Mouse (Mus musculus): ENCODE results near the gene Dync1li1. TPM values are rescaled to one million over a fixed set of nuclear protein-coding genes. Genes with fewer than 3 reads are reported as not detected.
A peak's percentile ranks its signal among the peaks of the same experiment; 100 is the strongest.

The Dync1li1 gene
- polyA plus RNA-seq, 1 experiment from 2014 or later = 51.8 TPM

- Histone ChIP-seq H3K36me3 (ENCODE audit: control insufficient read depth, insufficient read depth, low read length) (peaks cover 16% of the 10 kb centered on the region), H3K4me1 (replicated peaks; ENCODE audit: control insufficient read depth, insufficient read depth, low read length) (peaks cover 3% of the 10 kb centered on the region; the same call in 1 of the 2 replicates)
- WGBS = 65% methylated on average over 4 of the region's 4 CpGs
These were observed 56.6 kb downstream of the Dync1li1 start for GRCm38 (mm10) chr9:114745163-114745562.

GRCm38 (mm10) chr9:114745654-114746053, 57.1 kb downstream of the Dync1li1 start:
- H3K27ac ChIP-seq (ENCODE audit: low read depth, low read length) = no peak overlapping the region
- WGBS = 66% methylated on average over 4 of the region's 4 CpGs
- H3K9ac ChIP-seq (ENCODE audit: low read depth, low read length) = no peak overlapping the region
- H3K4me3 ChIP-seq (ENCODE audit: low read depth, low read length) = no peak overlapping the region
- no peak for ATAC-seq (replicated peaks; ENCODE audit: low FRiP score)
- no peak for DNase-seq (ENCODE audit: low spot score)
- no peaks in the 10 kb centered on the region for H3K9me3 ChIP-seq (ENCODE audit: control insufficient read depth, low read length)
- no peak overlapping the region for H3K4me2 ChIP-seq
- H3K4me1 ChIP-seq (replicated peaks; ENCODE audit: control insufficient read depth, insufficient read depth, low read length) = peaks cover 3% of the 10 kb centered on the region; the same call in 1 of the 2 replicates
- H3K36me3 ChIP-seq (ENCODE audit: control insufficient read depth, insufficient read depth, low read length) = peaks cover 16% of the 10 kb centered on the region
- no peaks in the 10 kb centered on the region for H3K27me3 ChIP-seq (replicated peaks; ENCODE audit: control insufficient read depth, insufficient read depth, low read length)

More at GRCm38 (mm10) chr9:114745163-114745562, 56.6 kb downstream of the Dync1li1 start:
- Histone ChIP-seq H3K27me3 (replicated peaks; ENCODE audit: control insufficient read depth, insufficient read depth, low read length) (no peaks in the 10 kb centered on the region), H3K4me2 (no peak overlapping the region), H3K4me3 (ENCODE audit: low read depth, low read length) (no peak overlapping the region), H3K9ac (ENCODE audit: low read depth, low read length) (no peak overlapping the region), H3K9me3 (ENCODE audit: control insufficient read depth, low read length) (no peaks in the 10 kb centered on the region), H3K27ac (ENCODE audit: low read depth, low read length) (no peak overlapping the region)
- DNase-seq (ENCODE audit: low spot score) (no peak), ATAC-seq (replicated peaks; ENCODE audit: low FRiP score) (no peak)

- ATAC-seq (replicated peaks; ENCODE audit: low FRiP score) (no peak), DNase-seq (ENCODE audit: low spot score) (no peak)
- H3K4me2 ChIP-seq = no peak overlapping the region
- peaks cover 16% of the 10 kb centered on the region for H3K36me3 ChIP-seq (ENCODE audit: control insufficient read depth, insufficient read depth, low read length)
- H3K9me3 ChIP-seq (ENCODE audit: control insufficient read depth, low read length) = no peaks in the 10 kb centered on the region
- no peak overlapping the region for H3K9ac ChIP-seq (ENCODE audit: low read depth, low read length)
- no peaks in the 10 kb centered on the region for H3K27me3 ChIP-seq (replicated peaks; ENCODE audit: control insufficient read depth, insufficient read depth, low read length)
- no peak overlapping the region for H3K27ac ChIP-seq (ENCODE audit: low read depth, low read length)
- peaks cover 3% of the 10 kb centered on the region; the same call in 1 of the 2 replicates for H3K4me1 ChIP-seq (replicated peaks; ENCODE audit: control insufficient read depth, insufficient read depth, low read length)
- 82% methylated on average over 10 of the region's 10 CpGs for WGBS
- H3K4me3 ChIP-seq (ENCODE audit: low read depth, low read length) = no peak overlapping the region
These were observed 58.4 kb downstream of the Dync1li1 start for GRCm38 (mm10) chr9:114747012-114747411.

- Histone ChIP-seq H3K36me3 (ENCODE audit: control insufficient read depth, insufficient read depth, low read length) (peaks cover 16% of the 10 kb centered on the region), H3K9me3 (ENCODE audit: control insufficient read depth, low read length) (no peaks in the 10 kb centered on the region), H3K4me2 (no peak overlapping the region), H3K27ac (ENCODE audit: low read depth, low read length) (no peak overlapping the region), H3K4me3 (ENCODE audit: low read depth, low read length) (no peak overlapping the region), H3K9ac (ENCODE audit: low read depth, low read length) (no peak overlapping the region), H3K27me3 (replicated peaks; ENCODE audit: control insufficient read depth, insufficient read depth, low read length) (no peaks in the 10 kb centered on the region), H3K4me1 (replicated peaks; ENCODE audit: control insufficient read depth, insufficient read depth, low read length) (peaks cover 3% of the 10 kb centered on the region; the same call in 1 of the 2 replicates)
- ATAC-seq (replicated peaks; ENCODE audit: low FRiP score) (no peak), DNase-seq (ENCODE audit: low spot score) (no peak)
- 84% methylated on average over 12 of the region's 12 CpGs for WGBS
These were observed 58.9 kb downstream of the Dync1li1 start for GRCm38 (mm10) chr9:114747466-114747865.

GRCm38 (mm10) chr9:114751582-114751981, 63.0 kb downstream of the Dync1li1 start:
- H3K9me3 ChIP-seq (ENCODE audit: control insufficient read depth, low read length) = no peaks in the 10 kb centered on the region
- ATAC-seq (replicated peaks; ENCODE audit: low FRiP score) = no peak
- no peak for DNase-seq (ENCODE audit: low spot score)
- H3K27me3 ChIP-seq (replicated peaks; ENCODE audit: control insufficient read depth, insufficient read depth, low read length) = no peaks in the 10 kb centered on the region
- no peak overlapping the region for H3K9ac ChIP-seq (ENCODE audit: low read depth, low read length)
- no peak overlapping the region for H3K4me2 ChIP-seq
- H3K36me3 ChIP-seq (ENCODE audit: control insufficient read depth, insufficient read depth, low read length) = peaks cover 17% of the 10 kb centered on the region
- WGBS = 79% methylated on average over 3 of the region's 3 CpGs
- no peaks in the 10 kb centered on the region; the same call in 1 of the 2 replicates for H3K4me1 ChIP-seq (replicated peaks; ENCODE audit: control insufficient read depth, insufficient read depth, low read length)
- H3K4me3 ChIP-seq (ENCODE audit: low read depth, low read length) = no peak overlapping the region
- H3K27ac ChIP-seq (ENCODE audit: low read depth, low read length) = no peak overlapping the region

GRCm38 (mm10) chr9:114752311-114752710, 63.7 kb downstream of the Dync1li1 start:
- 66% methylated on average over 9 of the region's 9 CpGs for WGBS
- peak overlapping the region; percentile 83; the same call in 1 of the 2 replicates for H3K4me2 ChIP-seq
- DNase-seq (ENCODE audit: low spot score) = no peak
- no peaks in the 10 kb centered on the region for H3K27me3 ChIP-seq (replicated peaks; ENCODE audit: control insufficient read depth, insufficient read depth, low read length)
- H3K27ac ChIP-seq (ENCODE audit: low read depth, low read length) = no peak overlapping the region
- no peak overlapping the region for H3K4me3 ChIP-seq (ENCODE audit: low read depth, low read length)
- H3K4me1 ChIP-seq (replicated peaks; ENCODE audit: control insufficient read depth, insufficient read depth, low read length) = no peaks in the 10 kb centered on the region; the same call in 1 of the 2 replicates
- peaks cover 16% of the 10 kb centered on the region for H3K36me3 ChIP-seq (ENCODE audit: control insufficient read depth, insufficient read depth, low read length)
- H3K9me3 ChIP-seq (ENCODE audit: control insufficient read depth, low read length) = no peaks in the 10 kb centered on the region
- H3K9ac ChIP-seq (ENCODE audit: low read depth, low read length) = no peak overlapping the region
- ATAC-seq (replicated peaks; ENCODE audit: low FRiP score) = peak; percentile 1; the same call in 1 of the 2 replicates

DNA sequence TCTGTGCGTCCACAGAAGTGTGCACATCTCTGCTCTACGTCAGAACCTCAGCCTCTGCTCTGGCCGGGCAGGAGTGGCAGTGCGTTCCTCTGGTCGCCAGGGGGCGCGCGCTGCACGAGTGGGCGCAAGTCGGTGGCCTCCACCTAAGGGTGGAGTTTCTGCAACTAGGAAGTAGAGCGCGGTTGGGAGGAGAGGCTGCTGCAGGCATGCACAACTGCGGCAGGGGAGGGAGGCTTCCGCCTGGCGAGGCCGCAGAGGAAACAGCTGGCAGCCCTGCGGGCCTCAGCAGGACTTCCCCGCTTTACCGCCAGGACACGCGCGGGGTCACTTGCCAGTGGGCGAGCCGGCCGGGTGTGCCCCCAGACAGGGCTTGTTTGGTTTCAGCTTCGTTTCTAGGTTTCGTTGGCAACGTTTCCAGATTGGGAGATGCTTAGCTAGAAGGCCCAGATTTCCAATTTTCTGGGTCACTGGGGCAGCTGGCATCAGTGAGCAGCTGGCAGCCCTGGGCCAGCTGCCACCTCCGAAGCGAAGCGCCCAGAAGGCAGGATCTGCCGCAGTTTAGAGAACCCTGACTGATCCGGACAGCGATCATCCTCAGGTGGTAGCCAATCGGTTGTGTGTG, 64.4 kb downstream of the Dync1li1 start:
- no peaks in the 10 kb centered on the region; the same call in 1 of the 2 replicates for H3K4me1 ChIP-seq (replicated peaks; ENCODE audit: control insufficient read depth, insufficient read depth, low read length)
- peak overlapping the region; percentile 60 for H3K4me3 ChIP-seq (ENCODE audit: low read depth, low read length)
- no peaks in the 10 kb centered on the region for H3K27me3 ChIP-seq (replicated peaks; ENCODE audit: control insufficient read depth, insufficient read depth, low read length)
- H3K36me3 ChIP-seq (ENCODE audit: control insufficient read depth, insufficient read depth, low read length) = peaks cover 11% of the 10 kb centered on the region
- peak; percentile 89 for DNase-seq (ENCODE audit: low spot score)
- H3K9ac ChIP-seq (ENCODE audit: low read depth, low read length) = peak overlapping the region; percentile 69
- ATAC-seq (replicated peaks; ENCODE audit: low FRiP score) = peak; percentile 90
- WGBS = 7% methylated on average over 36 of the region's 36 CpGs
- peak overlapping the region; percentile 83 for H3K4me2 ChIP-seq
- H3K27ac ChIP-seq (ENCODE audit: low read depth, low read length) = no peak overlapping the region
- H3K9me3 ChIP-seq (ENCODE audit: control insufficient read depth, low read length) = no peaks in the 10 kb centered on the region

DNA sequence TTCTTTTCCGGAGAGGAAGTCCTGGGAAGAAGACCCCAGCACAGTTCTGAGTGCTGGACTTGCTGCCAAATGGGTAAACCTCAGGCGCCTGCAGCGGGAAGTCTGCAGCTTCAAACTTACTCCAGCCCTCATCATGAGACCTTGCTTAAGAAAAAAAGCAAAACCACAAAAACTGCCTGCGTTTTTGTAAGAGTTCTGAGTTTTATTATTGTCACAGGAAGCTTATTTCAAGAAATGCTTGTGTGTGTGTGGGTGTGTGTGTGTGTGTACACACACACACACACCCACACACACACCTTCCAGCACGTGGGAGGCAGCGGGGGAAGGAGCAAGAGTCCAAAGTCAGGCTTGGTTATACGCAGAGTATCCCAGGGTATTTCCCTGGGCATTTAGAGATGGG, 69.7 kb downstream of the Dync1li1 start:
- 74% methylated on average over 7 of the region's 7 CpGs for WGBS
- H3K9ac ChIP-seq (ENCODE audit: low read depth, low read length) = no peak overlapping the region
- no peak for ATAC-seq (replicated peaks; ENCODE audit: low FRiP score)

DNA sequence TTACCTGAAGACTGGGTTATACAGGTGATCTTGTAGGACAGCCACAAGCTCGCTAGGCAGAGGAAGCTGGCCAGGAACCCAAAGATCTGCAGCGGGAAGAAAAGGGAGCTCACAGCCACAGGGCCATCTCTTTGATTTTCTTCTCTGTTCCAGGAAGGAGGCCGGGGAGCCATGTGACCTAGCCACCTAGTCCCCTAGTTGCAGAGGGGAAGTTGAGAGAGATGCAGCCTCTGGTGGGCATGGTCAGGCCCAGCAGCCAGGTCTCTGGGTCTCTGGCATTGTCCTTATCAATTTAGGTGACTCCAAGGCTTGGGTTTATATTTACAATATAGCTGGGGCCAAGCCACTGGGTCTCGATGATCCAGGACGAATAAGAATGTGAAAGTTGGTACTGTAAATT, 70.2 kb downstream of the Dync1li1 start:
- Histone ChIP-seq H3K27me3 (replicated peaks; ENCODE audit: control insufficient read depth, insufficient read depth, low read length) (no peaks in the 10 kb centered on the region), H3K27ac (ENCODE audit: low read depth, low read length) (no peak overlapping the region), H3K4me3 (ENCODE audit: low read depth, low read length) (no peak overlapping the region), H3K36me3 (ENCODE audit: control insufficient read depth, insufficient read depth, low read length) (peaks cover 12% of the 10 kb centered on the region; the same call in 1 of the 2 replicates), H3K9ac (ENCODE audit: low read depth, low read length) (no peak overlapping the region), H3K9me3 (ENCODE audit: control insufficient read depth, low read length) (no peaks in the 10 kb centered on the region), H3K4me1 (replicated peaks; ENCODE audit: control insufficient read depth, insufficient read depth, low read length) (no peaks in the 10 kb centered on the region), H3K4me2 (no peak overlapping the region)
- ATAC-seq (replicated peaks; ENCODE audit: low FRiP score) (no peak), DNase-seq (ENCODE audit: low spot score) (no peak)
- 78% methylated on average over 5 of the region's 5 CpGs for WGBS

More for the DNA sequence above, 69.7 kb downstream of the Dync1li1 start:
- Histone ChIP-seq H3K27ac (ENCODE audit: low read depth, low read length) (no peak overlapping the region), H3K4me3 (ENCODE audit: low read depth, low read length) (no peak overlapping the region), H3K36me3 (ENCODE audit: control insufficient read depth, insufficient read depth, low read length) (peaks cover 12% of the 10 kb centered on the region; the same call in 1 of the 2 replicates), H3K27me3 (replicated peaks; ENCODE audit: control insufficient read depth, insufficient read depth, low read length) (no peaks in the 10 kb centered on the region), H3K4me2 (no peak overlapping the region), H3K4me1 (replicated peaks; ENCODE audit: control insufficient read depth, insufficient read depth, low read length) (no peaks in the 10 kb centered on the region; the same call in 1 of the 2 replicates), H3K9me3 (ENCODE audit: control insufficient read depth, low read length) (no peaks in the 10 kb centered on the region)
- no peak for DNase-seq (ENCODE audit: low spot score)

Measured in liver, embryonic 11.5 days (tissue).